Mouse (Mus musculus) erythroblast, adult 5-6 weeks (primary cell): ENCODE measurements around the gene Mab21l3. TPM values are rescaled to one million over a fixed set of nuclear protein-coding genes. Genes with fewer than 3 reads are reported as not detected.

Experiments used
- ATAC-seq: replicated peaks from 2 replicates; pipeline ENCODE4 v1.8.0; 2016; ENCODE audit warnings: moderate number of reproducible peaks, mild to moderate bottlenecking, moderate TSS enrichment, inconsistent platforms; ENCODE audit not compliant: poor library complexity, low FRiP score, severe bottlenecking
- total RNA-seq, 2 experiments: library from RNA; stranded (forward) in 1 of 2; stranded (reverse) in 1 of 2; fragments of 150-400 nt in 1 of 2; fragments of 200-764, 138-1000 nt in 1 of 2; gene quantifications; 2 replicates each; pipeline versions ENCODE4 v1.2.3 to v1.2.4; 2015 to 2017; ENCODE audit warnings: low replicate concordance in 2 of 2

Gene Mab21l3
- total RNA-seq, 2 experiments from 2014 or later, result not detected

DNA sequence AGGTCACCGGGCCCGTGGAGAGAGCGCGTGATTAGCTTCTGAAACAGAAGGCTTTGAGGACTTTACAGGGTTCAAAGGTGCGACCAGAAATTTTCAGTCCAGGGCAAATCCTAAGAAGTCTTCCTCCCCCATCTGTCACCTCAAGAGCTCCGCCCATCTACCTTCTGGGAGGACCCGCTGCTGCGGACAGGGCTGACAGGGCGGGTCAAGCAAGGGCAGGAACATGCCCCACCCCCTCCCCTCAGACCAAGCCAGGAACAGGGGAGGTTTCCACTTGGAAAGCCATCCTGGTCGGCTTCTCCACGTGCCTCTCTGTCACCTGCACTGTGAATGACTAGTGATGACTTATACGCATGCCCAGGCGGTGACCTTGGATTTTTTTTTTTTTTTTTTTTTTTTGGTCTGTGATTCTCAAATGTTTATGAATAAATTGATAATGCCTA, 43.2 kb downstream of the Mab21l3 start:
- ATAC-seq, result no peak

DNA sequence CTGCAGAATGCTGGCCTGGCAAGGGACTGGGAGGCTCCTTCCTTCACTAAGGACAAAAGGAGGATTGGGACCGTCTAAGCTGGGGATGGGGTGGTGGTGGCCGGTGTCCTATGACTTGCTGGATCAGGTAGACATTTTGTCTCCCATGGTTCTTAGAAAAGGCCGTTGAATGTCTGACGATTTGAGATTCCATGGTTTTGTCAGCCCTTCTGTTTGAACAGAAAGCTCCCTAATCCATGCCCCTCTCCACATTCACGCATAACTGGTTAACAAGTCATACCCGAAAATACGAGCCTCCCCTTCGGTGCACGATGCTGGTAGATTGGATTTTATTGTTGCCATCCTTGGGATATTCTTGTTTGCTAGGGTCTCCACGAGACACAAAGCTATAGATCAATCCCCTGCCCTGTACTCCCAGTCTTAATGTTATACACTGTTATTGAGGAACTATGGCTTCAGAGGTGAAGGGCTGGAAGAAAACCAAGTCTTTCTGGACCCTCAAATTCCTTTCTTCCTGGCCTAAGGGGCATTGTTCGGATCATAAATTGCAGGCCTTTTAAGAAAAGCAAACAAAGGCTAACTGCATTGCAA, 43.7 kb downstream of the Mab21l3 start:
- ATAC-seq, result no peak

DNA sequence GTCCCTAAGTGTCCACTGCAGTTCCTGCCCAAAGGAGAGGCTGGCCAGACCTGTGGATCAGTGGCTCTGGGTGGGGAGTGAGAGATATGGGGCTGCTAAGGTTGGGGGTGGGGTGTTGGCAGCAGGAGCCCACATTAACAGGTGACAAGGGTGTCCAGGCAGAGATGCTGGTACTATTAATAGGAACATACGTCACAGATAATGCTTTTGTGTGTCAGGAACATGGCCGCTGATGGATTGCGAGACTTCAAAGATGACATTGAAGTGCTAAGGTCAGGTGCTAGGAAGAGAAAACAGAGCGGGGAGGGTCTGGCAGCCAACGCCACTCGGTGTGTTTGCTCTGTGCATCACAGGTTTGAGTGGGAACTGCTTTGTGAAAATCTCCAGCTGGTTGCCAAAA, 44.4 kb downstream of the Mab21l3 start:
- no peak for ATAC-seq

DNA sequence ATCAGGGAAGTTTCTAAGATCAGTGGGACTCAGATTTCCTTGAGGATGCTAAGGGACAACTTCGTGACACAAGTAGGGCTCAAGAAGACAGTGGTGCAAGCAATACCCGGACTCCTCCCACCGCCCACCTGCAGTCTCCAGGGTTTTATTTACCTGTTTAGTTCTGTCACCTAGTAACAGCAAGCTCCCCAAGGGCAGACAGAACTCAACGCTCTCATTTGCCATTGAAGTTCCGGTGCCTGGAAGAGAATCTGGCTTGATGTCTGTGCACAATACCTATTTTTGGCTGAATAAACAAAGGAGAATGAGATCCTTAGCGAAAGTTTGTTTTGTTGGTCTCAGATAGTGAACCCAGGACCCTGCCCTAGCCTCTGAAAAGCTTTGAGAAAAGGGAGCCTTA, 45.0 kb downstream of the Mab21l3 start:
- ATAC-seq, result no peak

DNA sequence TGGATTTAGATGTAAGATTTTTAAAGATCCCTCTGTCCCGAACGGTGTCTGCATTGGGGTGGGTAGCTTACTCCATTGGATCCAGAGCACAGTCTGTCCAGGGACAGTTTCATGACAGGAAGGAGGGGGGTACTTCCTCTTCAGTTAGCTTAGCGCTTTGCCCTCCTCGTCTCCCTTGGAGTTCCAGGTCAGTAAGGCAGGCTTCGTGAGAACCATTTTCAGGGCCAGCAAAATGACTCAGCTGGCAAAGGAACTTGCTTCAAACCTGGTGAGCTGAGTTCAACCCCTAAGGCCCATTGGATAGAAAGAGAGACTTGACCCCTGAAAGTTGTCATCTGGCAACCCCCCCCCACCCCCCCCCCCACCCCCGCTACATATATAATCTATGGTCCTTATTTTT, 46.0 kb downstream of the Mab21l3 start:
- no peak for ATAC-seq

DNA sequence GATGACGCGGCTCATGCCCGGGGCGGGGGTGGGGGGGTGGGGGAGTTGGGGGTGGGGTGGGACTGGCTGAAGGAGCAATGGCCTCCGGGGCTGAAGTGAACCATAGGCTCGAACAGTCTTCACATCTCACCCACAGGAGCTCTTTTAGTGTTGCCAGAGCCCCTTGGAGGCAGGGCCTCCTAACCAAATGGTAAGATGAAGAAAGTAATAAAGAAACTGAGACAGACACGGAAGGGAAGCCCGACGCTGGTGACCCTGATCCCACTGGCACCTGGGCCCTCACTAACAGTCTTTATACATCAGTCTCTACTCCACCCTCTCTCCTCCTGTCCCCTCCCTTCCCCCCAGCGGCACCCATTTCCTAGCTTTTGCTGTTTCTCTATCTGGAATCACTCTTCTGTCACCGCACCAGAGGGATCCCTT, 48.2 kb downstream of the Mab21l3 start:
- ATAC-seq, result no peak

DNA sequence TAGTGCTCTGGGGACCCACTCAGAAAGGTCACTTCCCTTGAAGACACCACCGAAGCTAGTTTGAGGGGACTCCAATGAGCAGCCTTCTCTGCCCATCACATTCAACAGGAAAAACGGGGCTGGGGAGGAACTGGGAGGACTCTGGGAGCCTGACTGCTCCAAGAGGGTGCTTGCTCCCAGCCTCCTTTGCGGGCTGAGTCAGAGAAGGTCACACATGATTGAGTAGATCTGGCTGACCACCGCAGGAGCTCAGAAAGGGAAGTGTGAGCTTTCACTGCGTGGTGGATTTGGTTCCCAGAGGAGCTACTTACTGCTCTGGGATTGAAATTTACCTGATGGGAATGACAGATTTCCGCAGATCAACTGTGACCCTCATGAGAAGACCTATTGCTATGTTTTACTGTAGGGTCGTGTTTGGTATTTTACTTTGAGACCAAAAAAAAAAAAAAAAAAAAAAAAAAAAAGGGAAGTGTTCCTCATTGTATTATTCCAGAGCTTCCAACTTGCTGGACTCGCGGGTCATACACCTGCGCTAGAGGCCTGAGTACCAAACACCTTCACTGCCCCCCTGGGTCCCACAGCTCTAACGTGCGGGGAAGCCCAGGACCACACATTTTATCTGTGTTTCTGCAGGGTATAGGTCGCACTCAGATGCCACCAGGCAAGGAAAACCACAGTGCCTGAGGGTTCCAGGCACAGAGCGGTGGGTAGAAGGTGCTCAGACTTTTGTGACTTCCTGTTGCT, 48.7 kb downstream of the Mab21l3 start:
- ATAC-seq, result no peak

DNA sequence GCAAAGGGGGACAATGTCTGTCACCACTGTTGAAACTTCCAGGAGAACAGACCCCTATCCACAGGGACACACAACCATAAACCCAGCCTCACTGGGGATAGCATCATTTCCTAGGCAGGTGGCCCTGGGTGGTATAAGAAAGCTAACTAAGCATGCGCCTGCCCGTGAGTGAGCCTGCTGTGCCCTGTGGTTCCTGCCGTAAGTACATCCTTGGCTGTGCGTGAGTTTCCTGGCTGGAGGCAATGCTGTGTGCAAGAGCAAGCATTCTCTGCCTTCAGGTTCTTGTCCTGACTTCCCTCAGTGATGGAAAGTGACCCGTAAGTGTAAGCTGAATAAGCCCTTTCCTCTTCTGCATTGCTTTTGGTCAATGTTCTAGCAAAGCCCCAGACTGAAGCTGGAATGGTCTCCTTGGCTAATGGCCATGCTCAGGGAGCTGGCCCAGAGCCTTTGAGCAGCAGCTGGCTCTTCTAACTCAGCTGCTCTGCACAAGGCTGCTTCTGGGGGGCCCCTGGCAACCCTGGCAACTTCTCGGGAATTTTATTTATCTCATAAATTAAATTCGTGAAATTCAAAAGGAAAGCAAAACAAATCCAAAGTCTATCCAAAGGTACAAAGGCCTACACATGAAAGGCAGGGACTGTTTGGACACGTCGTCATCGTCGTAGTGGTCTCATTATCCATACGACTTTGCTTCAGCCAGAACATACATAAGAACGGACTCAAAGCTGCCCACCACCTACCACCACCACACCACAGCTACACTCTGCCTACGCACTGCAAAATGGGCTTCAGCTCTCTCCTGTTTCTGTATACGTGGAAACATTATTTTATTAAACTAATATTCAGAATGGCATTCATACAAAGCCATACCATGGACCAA, 50.7 kb downstream of the Mab21l3 start:
- ATAC-seq, result no peak

DNA sequence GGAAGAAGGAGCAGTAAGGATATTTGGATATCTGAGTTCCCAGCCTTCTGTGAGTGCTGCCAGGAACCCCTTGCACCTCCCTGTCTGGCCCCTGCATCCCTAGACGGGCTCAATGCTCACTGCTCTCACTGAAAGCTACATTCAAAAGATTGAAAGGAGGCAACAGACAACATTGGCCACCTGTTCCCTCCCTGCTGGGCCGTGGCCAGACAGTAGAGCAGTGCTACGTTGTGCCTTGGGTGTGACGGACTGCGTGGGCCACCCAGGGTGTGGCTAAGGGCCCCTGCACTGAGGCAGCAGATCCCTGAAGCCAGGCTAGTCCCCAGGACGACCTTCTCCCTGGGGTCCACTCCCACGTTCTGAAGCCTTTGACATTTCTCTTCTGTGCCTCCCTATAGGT, 52.5 kb downstream of the Mab21l3 start:
- ATAC-seq, result no peak

DNA sequence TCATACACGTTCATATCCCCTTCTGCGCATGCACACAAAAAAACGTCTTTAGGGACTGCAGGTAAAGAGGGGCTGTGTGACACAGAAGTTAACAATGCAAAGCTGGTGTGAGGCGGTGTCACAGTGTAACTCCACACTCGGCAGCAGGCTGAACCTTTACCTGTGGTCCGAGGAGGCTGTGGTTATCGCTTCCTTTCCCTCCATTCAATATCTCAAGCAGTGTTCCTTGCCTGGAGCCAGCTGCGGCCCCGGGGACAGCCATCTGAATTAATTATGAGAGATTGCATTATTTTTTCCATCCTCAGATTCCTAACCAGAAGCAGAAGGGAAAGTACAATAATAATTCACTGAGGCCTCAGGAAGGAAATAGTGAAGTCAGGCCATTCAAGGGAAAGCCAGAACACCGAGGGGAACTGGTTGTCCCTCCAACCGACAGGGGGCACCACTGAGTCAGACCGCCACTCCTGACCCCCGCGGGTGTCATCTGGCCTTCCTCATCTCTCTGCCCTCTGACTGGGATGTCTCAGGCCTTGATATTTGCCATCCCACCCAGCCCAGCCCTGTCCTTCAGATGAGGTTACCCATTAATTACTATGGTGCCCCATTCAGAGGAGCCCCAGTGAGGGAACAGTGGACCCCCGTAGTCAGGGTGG, 53.2 kb downstream of the Mab21l3 start:
- no peak for ATAC-seq

DNA sequence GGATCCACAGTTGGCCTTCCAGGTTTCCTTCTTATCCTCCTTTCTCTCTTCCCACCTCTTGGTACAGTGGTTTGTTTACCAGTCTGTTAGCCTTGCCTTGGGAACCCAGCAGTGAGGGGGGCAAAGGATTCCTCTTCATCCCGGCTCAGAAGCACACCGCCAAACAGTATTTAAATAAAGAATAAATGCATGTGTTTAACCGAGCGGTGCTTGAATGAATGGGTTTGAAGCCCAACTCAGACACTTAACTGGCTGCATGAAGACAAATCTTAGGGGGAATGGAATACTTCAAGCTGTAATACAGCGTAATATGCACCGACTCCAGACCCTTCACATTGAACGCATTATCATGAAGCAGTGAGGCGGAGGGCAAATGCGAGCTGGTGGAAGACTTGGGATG, 54.1 kb downstream of the Mab21l3 start:
- ATAC-seq, result no peak

DNA sequence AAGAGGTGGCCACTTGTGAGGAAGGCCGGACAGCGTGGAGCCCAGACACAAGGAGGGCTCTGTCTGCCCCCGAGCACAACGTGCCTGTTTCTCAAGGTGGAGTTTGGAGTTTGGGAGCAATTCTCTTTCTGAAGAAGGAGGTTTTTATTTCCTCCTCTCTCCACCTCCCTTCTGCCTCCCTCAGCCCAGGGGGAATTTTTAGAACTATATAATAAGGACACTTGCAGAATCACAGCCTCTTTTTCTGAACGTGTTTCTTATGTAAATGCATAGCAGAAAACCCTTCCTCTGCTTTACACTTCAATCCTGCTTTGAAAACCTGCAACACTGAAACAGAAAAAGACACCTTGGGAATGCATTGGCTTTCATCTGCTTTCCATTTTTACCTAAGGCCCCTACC, 54.7 kb downstream of the Mab21l3 start:
- no peak for ATAC-seq

DNA sequence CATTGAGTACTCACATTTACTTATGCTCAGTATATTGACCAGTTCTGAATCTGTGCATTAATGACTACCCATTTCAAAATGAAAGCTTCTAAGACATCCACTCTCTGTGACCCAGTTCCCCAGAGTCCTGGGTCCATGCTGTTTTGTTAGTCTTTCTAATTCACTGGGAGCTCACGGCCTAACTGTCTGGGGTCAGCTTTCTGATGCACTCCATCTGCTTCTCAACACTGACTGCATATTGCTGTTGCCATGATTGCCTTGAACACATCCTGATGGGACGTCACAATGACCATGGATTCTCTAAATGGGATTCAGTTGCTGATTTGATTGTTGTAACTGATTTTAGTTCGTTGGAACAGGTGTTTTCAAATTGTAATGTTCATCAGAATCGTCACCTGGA, 56.6 kb downstream of the Mab21l3 start:
- ATAC-seq, result no peak

DNA sequence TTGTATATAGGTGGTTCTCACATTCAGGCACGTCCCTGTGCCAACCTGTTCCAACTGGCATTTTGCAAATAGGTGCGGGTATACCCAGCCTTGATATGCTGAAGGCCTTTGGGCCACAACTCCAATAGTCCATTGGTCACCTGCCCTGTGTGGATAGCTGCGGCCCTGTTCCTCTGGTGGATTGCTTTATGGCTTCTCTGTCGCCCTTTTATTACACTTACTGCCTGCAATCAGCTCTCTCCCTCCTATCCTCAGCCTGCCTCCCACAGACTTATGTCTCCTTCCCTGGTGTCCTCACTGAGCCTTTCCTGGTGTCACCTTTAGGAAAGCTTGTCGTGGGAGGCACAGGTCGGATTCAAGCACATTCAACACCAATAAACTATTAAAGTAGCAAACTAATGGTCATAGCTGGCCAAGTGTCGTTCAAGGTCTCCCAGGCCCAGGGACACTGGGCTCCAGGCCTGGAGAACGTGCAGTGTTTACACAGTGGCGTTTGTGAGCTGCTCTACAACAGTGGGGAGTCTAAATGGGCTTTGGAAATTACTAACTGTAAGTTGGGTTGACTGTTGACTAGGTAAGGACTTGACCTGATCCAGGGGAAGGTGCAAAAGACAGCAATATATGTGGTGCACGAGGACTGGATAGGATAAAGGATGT, 63.9 kb downstream of the Mab21l3 start:
- no peak for ATAC-seq

DNA sequence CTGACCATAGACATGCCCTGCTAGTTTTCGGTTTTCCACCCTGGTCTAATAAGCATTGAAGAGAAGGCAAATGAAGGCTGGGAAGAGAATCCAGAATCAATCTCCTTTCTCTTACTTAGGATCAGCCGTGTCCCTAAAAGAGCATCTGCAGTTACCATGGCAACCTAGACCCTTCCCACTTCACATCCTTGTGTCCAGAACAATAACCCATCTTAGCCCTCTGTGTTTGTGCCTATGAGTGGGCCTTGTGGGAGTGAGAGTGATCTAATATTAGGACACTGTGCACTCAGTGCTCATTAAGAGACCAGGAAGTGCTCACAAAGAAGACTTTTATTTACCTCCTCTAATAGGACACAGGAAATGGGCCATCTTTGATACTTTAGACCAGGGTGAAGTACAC, 65.0 kb downstream of the Mab21l3 start:
- no peak for ATAC-seq

DNA sequence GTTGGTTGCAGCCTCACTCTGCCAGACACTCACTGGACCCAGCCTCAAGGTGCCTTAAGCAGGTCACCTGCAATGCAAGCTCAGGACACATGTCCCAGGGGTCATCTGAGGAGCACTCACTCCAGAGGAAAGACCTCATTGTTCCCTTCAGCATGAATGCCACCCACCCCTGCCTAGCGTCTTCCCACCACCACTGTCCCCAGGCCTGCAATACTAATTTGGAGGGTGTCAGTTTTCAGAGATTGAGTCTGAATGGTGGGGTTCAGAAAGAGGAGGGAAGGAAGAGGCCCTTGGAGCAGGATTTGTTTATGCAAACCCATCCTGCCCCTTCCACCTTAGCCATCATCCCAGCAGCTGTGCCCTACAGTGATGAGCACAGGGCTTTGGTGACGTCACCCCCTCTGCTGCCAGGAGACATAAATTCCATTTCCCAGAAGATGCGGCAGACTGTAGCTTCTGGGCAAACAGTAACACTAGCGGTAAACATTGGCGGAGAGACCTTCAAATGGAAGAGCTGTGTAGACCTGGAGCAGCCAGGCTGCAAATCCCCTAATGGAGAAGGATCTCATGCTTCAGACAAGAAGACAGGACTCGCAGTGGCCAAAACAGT, 67.8 kb downstream of the Mab21l3 start:
- ATAC-seq, result no peak

DNA sequence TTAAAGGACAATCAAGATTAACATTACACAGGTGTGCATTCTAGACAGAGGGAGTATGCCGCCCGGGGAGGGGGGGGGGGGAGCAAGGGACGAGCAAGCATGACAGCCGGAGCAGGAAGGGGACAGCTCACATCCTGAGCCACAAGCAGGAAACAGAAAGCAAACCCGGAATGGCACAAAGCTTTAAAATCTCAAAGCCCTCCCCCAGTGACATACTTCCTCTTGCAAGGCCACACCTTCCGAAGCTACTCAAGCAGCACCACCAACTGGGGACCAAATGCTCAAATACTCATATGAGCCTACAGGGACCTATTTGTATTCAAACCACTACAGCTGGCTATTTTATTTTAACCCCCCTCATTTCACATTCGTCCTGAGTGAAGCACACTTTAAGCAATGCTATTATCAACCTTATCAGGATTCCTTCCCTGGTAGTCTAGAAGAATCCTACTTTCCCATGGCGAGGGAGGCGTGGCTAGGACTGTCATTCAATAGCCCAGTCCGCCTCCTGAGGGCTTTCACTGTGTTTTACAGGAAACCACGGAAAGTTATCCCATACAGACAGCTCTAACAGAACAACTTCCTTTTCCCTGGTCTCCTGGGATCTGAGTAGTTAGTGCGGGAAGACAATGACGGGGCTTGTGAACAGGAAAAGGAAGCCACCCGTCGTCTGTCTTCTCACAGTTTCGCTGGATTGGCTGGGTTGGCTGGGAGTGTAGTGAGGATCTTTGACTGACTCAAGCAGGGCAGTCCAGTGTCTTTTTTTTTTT, 69.7 kb downstream of the Mab21l3 start:
- ATAC-seq, result no peak

DNA sequence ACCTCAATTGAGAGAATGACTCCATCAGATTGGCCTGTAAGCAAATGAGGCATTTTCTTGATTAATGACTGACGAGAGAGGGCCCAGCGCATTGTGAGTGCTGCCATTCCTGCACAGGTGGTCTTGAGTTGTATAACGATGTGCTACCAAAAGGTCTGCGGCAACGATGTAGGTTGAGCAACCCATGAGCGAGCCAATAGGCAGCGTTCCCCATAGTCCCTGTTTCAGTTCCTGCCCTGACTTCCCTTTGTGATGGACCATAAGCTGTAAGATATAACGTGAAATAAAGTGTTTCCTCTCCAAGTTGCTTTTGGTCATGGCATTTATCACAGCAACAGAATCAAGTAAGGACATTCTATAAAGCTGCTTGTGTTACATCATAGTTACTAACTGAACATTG, 73.0 kb downstream of the Mab21l3 start:
- no peak for ATAC-seq

DNA sequence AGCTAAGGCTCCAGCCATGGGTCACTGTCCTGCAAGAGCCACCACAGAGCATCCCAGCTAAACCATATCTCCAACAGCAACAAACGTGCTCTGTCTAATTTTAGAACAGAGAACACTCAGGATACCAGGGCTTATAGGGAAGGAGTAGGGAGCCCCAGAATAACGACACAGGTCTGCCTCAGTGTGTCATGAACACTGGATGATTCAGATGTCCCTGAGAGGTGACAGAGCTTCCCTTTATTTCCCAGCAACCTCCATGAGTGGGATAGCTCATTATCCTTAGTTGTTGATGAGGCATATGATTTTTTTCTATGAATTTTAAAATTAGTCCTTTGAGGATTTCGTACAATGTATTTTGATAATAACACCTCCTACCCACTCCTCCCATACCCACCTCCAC, 78.2 kb downstream of the Mab21l3 start:
- ATAC-seq, result no peak
